Mouse (Mus musculus) liver, adult 2 months (tissue): Measurements from ENCODE around the gene Mthfd1. TPM values are rescaled to one million over a fixed set of nuclear protein-coding genes. Genes with fewer than 3 reads are reported as not detected.

Experiments used
- DNase-seq: peaks from one replicate; pipeline ENCODE4 v3.0.0-alpha.2; 2011; ENCODE audit warnings: low read depth, low spot score; ENCODE audit errors: extremely low read depth
- H3K27ac ChIP-seq: fragments of 200-500 bp; replicated peaks from 2 replicates; pipeline ENCODE4 v1.5.1; 2012; ENCODE audit warnings: low read depth, mild to moderate bottlenecking, control low read depth, inconsistent platforms, low read length; ENCODE audit not compliant: insufficient read depth
- H3K27me3 ChIP-seq: fragments of 200-500 bp; 2 replicates; pipeline ENCODE4 v1.6.1; 2012; ENCODE audit warnings: mild to moderate bottlenecking, moderate library complexity, low read length, inconsistent platforms; ENCODE audit not compliant: control insufficient read depth, insufficient read depth
- H3K36me3 ChIP-seq: fragments of 200-500 bp; 2 replicates; pipeline ENCODE4 v1.6.1; 2012; ENCODE audit warnings: low read length, inconsistent platforms; ENCODE audit not compliant: control insufficient read depth, insufficient read depth
- H3K4me1 ChIP-seq: fragments of 200-500 bp; 2 replicates; pipeline ENCODE4 v1.6.1; 2011; ENCODE audit warnings: low read length; ENCODE audit not compliant: control insufficient read depth, insufficient read depth
- H3K4me3 ChIP-seq: fragments of 200-500 bp; 2 replicates; pipeline ENCODE4 v1.5.1; 2011; ENCODE audit warnings: low read depth, mild to moderate bottlenecking, control low read depth, low read length, moderate library complexity; ENCODE audit not compliant: insufficient read depth
- H3K79me2 ChIP-seq: fragments of 200-500 bp; 2 replicates; pipeline ENCODE4 v1.6.1; 2012; ENCODE audit warnings: inconsistent platforms, mild to moderate bottlenecking, low read length, moderate library complexity; ENCODE audit not compliant: control insufficient read depth, insufficient read depth
- H3K9ac ChIP-seq: fragments of 200-500 bp; 2 replicates; pipeline ENCODE4 v1.6.1; 2012; ENCODE audit warnings: low read depth, mild to moderate bottlenecking, control low read depth, inconsistent platforms, low read length
- CTCF ChIP-seq: fragments of 200-500 bp; IDR thresholded peaks from 2 replicates; pipeline ENCODE4 v1.5.1; 2011; ENCODE audit warnings: low read depth, low read length, control low read depth
- POLR2A ChIP-seq: fragments of 200-500 bp; IDR thresholded peaks from 2 replicates; pipeline ENCODE4 v1.6.1; 2011; ENCODE audit warnings: low read length, control low read depth; ENCODE audit not compliant: insufficient read depth; ENCODE audit errors: extremely low read depth
- WGBS: fragments of 180-500 bp; shearing (Covaris S2); methylation state at CpG from one replicate; pipeline ENCODE4 v1.1.7; 2018; 5-methylcytosine and 5-hydroxymethylcytosine counted together
- polyA plus RNA-seq: library from polyadenylated mRNA; depleted of rRNA; stranded (reverse); fragments of >200 nt; gene quantifications from 2 replicates; pipeline ENCODE4 v1.2.3, GENCODE M21; 2012
- total RNA-seq: library from RNA; depleted of rRNA; stranded (reverse); fragments of >200 nt; gene quantifications from 2 replicates; pipeline ENCODE4 v1.2.3, GENCODE M21; 2014

Mthfd1 gene
- total and polyA plus RNA-seq, 2 experiments, result 112 to 188 TPM

GRCm38 (mm10) chr12:76244981-76245380 is 10.1 kb upstream of the Mthfd1 start:
- H3K36me3 ChIP-seq, result no peaks in the 10 kb centered on the region
- WGBS, result 74% methylated on average over 8 of the region's 8 CpGs
- peak; percentile 9 for DNase-seq
- no peak overlapping the region for H3K27ac ChIP-seq
- no peaks in the 10 kb centered on the region for H3K27me3 ChIP-seq
- no peaks in the 10 kb centered on the region for H3K79me2 ChIP-seq
- no peak overlapping the region for H3K9ac ChIP-seq
- TF ChIP-seq CTCF (no peak), POLR2A (no peak)
- H3K4me1 ChIP-seq, result no peaks in the 10 kb centered on the region
- no peak overlapping the region for H3K4me3 ChIP-seq

GRCm38 (mm10) chr12:76246646-76247045 is 8.5 kb upstream of the Mthfd1 start, which contains the start of gene Tex21:
Gene Tex21, minus strand, starts transcription at chr12:76246746.
- WGBS, result 91% methylated on average over 6 of the region's 6 CpGs
- no peaks in the 10 kb centered on the region for H3K36me3 ChIP-seq
- DNase-seq, result no peak
- H3K27ac ChIP-seq, result no peak within 1 kb of the TSS
- TF ChIP-seq CTCF (no peak), POLR2A (no peak)
- no peak within 1 kb of the TSS for H3K9ac ChIP-seq
- no peaks in the 10 kb centered on the region for H3K79me2 ChIP-seq
- no peak within 1 kb of the TSS for H3K4me3 ChIP-seq
- H3K4me1 ChIP-seq, result no peaks in the 10 kb centered on the region
- H3K27me3 ChIP-seq, result no peaks in the 10 kb centered on the region

GRCm38 (mm10) chr12:76253090-76253489 is 2.0 kb upstream of the Mthfd1 start:
- H3K79me2 ChIP-seq, result peaks cover 5% of the 10 kb centered on the region; the same call in 1 of the 2 replicates
- DNase-seq, result no peak
- WGBS, result 56% methylated on average over 1 of the region's 1 CpGs
- H3K4me3 ChIP-seq, result no peak overlapping the region
- TF ChIP-seq POLR2A, result no peak
- no peak for TF ChIP-seq CTCF
- no peak overlapping the region for H3K9ac ChIP-seq
- no peaks in the 10 kb centered on the region for H3K36me3 ChIP-seq
- no peaks in the 10 kb centered on the region for H3K27me3 ChIP-seq
- H3K27ac ChIP-seq, result no peak overlapping the region
- peaks cover 9% of the 10 kb centered on the region; the same call in 1 of the 2 replicates for H3K4me1 ChIP-seq

GRCm38 (mm10) chr12:76253591-76253990 is 1.5 kb upstream of the Mthfd1 start:
- 85% methylated on average over 2 of the region's 2 CpGs for WGBS
- TF ChIP-seq CTCF, result no peak
- TF ChIP-seq POLR2A, result no peak
- H3K9ac ChIP-seq, result no peak overlapping the region

GRCm38 (mm10) chr12:76253991-76254390 is 1.1 kb upstream of the Mthfd1 start:
- DNase-seq, result peak; percentile 49
- peaks cover 14% of the 10 kb centered on the region; the same call in 1 of the 2 replicates for H3K4me1 ChIP-seq
- 63% methylated on average over 8 of the region's 8 CpGs for WGBS
- no peaks in the 10 kb centered on the region for H3K27me3 ChIP-seq
- no peak overlapping the region for H3K9ac ChIP-seq
- H3K4me3 ChIP-seq, result no peak overlapping the region
- peak overlapping the region; percentile 39 for H3K27ac ChIP-seq
- no peaks in the 10 kb centered on the region for H3K36me3 ChIP-seq
- H3K79me2 ChIP-seq, result peaks cover 9% of the 10 kb centered on the region; the same call in 1 of the 2 replicates
- TF ChIP-seq POLR2A (no peak), CTCF (no peak)

More at GRCm38 (mm10) chr12:76253591-76253990, 1.5 kb upstream of the Mthfd1 start:
- Histone ChIP-seq H3K27me3 (no peaks in the 10 kb centered on the region), H3K4me1 (peaks cover 12% of the 10 kb centered on the region; the same call in 1 of the 2 replicates), H3K36me3 (no peaks in the 10 kb centered on the region), H3K27ac (no peak overlapping the region), H3K79me2 (peaks cover 8% of the 10 kb centered on the region; the same call in 1 of the 2 replicates), H3K4me3 (no peak overlapping the region)
- DNase-seq, result no peak

GRCm38 (mm10) chr12:76255499-76255875 is 389 bp downstream of the Mthfd1 start:
- peaks cover 14% of the 10 kb centered on the region; the same call in 1 of the 2 replicates for H3K4me1 ChIP-seq
- no peaks in the 10 kb centered on the region for H3K27me3 ChIP-seq
- H3K9ac ChIP-seq, result peak overlapping the region; percentile 67
- TF ChIP-seq POLR2A (no peak), CTCF (no peak)
- H3K79me2 ChIP-seq, result peaks cover 9% of the 10 kb centered on the region; the same call in 1 of the 2 replicates
- no peaks in the 10 kb centered on the region for H3K36me3 ChIP-seq
- peak; percentile 80 for DNase-seq
- H3K27ac ChIP-seq, result peak overlapping the region; percentile 100
- 1% methylated on average over 11 of the region's 11 CpGs for WGBS
- H3K4me3 ChIP-seq, result peak overlapping the region; percentile 67
